Mouse (Mus musculus) bone marrow, adult 2 months (tissue): Measurements from ENCODE around the gene Pkd1l3. TPM values are rescaled to one million over a fixed set of nuclear protein-coding genes. Genes with fewer than 3 reads are reported as not detected.

Experiments
- H3K27ac ChIP-seq: fragments of 200-500 bp; 2 replicates; pipeline ENCODE4 v1.5.1; 2012; ENCODE audit warnings: low read depth, mild to moderate bottlenecking, control low read depth, inconsistent platforms, low read length; ENCODE audit not compliant: control insufficient read depth, poor library complexity, insufficient read depth
- H3K4me1 ChIP-seq: fragments of 200-500 bp; 2 replicates; pipeline ENCODE4 v1.6.1; 2011; ENCODE audit warnings: low read length; ENCODE audit not compliant: control insufficient read depth, insufficient read depth
- H3K4me3 ChIP-seq: fragments of 200-500 bp; replicated peaks from 2 replicates; pipeline ENCODE3; 2011; ENCODE audit warnings: mild to moderate bottlenecking, low read depth, low read length, control low read depth; ENCODE audit not compliant: control insufficient read depth
- CTCF ChIP-seq: fragments of 200-500 bp; IDR thresholded peaks from 2 replicates; pipeline ENCODE4 v1.5.1; 2011; ENCODE audit warnings: low read length, control low read depth; ENCODE audit not compliant: control insufficient read depth, insufficient read depth
- POLR2A ChIP-seq: fragments of 200-500 bp; IDR thresholded peaks from 2 replicates; pipeline ENCODE4 v1.6.1; 2011; ENCODE audit warnings: low read depth, mild to moderate bottlenecking, control low read depth, low read length, borderline replicate concordance; ENCODE audit not compliant: control insufficient read depth
- WGBS: fragments of 180-500 bp; shearing (Covaris S2); methylation state at CpG from one replicate; pipeline ENCODE4 v1.1.7; 2018; 5-methylcytosine and 5-hydroxymethylcytosine counted together
- polyA plus RNA-seq: library from polyadenylated mRNA; stranded (reverse); fragments of >200 nt; gene quantifications from 2 replicates; pipeline ENCODE4 v1.2.4, GENCODE M21; 2011; ENCODE audit warnings: low replicate concordance; ENCODE audit not compliant: missing spikeins, insufficient read depth, insufficient read length

The Pkd1l3 gene
- polyA plus RNA-seq, 1 experiment, result 8.3 TPM

DNA sequence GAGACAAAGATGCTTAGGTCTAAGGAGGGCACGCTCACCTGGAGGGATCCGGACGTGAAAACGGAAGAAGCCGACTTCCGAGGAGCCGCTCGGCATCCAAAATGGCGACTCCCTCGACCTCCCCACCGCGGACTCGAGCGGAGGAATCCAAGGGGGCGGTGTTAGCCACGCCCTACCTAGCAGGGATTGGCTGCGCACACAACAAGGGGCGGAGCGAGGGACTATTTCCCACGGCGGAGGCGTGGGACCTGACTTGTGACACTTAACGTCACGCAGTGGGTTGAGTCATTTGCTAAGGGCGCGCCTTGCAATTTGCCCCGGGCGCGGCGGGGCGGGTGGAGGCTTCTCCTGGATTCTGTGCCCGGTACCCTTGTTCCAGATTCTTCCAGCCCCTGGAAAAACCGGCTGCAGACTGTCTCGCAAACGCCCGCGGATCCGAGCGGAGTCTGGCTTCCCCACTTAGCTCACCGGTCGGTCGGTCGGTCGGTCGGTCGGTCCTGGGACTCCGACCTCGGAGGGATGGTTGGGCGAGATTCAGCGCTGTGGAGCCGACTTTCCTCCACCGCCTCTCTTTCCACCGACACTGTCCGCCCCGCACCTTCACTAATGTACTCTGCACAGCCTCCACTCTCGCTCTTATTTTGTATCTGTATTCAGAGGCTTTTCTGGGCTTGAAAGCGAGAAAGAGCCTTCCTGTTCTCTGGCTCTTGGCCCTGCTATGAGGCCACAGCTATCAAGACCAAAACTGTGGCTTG, 79.0 kb downstream of the Pkd1l3 start, which contains the start of gene Ist1:
Gene Ist1 (minus strand): TSS at position 115 of the 755 bp plus-strand sequence.
- peak within 1 kb of the TSS; percentile 73 for H3K27ac ChIP-seq
- under 1% methylated on average over 57 of the region's 57 CpGs for WGBS
- peak within 1 kb of the TSS; percentile 96 for H3K4me3 ChIP-seq
- peaks cover 6% of the 10 kb centered on the region for H3K4me1 ChIP-seq
- TF ChIP-seq CTCF (peak; percentile 24; the same call in 1 of the 2 replicates), POLR2A (peak; percentile 94)

DNA sequence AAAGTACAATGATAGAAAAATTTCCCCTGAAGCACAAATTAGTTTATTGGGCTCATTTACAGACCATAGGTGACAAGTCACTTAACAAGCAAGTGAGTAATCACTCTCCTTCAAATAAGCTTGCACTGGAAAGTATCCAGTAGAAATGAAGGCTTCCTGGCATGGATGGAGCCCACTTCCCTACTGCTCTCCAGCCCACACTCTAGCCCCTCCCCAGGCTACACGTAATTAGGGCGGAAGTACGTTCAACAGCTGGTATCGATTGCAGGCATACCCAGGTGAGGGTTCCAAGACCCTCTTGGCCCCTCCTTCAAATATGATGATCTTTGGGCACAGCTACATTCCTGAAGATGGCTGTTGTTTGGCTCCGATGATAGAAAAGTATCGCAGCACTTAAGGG, 79.8 kb downstream of the Pkd1l3 start:
- TF ChIP-seq CTCF (no peak), POLR2A (no peak)
- 61% methylated on average over 6 of the region's 6 CpGs for WGBS
- no peak overlapping the region for H3K4me3 ChIP-seq
- H3K27ac ChIP-seq, result no peak overlapping the region
- H3K4me1 ChIP-seq, result peaks cover 6% of the 10 kb centered on the region

DNA sequence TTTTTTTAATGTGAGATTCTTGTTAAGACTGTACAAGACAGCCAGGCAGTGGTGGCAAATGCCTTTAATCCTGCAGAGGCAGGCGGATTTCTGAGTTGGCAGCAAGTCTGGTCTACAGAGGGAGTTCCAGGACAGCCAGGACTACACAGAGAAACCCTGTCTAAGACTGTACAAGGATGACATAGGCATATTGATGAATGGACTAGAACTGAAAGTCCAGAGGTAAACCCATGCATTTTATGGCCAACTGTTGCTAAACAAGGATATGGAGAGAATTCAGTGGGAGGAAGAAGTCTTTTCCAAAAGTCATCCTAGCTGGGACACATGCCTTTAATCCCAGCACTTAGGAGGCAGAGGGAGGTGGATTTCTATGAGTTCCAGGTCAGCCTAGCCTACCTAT, 83.4 kb downstream of the Pkd1l3 start:
- Histone ChIP-seq H3K4me3 (no peak overlapping the region), H3K27ac (no peak overlapping the region), H3K4me1 (peaks cover 1% of the 10 kb centered on the region; the same call in 1 of the 2 replicates)
- 70% methylated on average over 1 of the region's 1 CpGs for WGBS
- TF ChIP-seq CTCF (no peak), POLR2A (no peak)

DNA sequence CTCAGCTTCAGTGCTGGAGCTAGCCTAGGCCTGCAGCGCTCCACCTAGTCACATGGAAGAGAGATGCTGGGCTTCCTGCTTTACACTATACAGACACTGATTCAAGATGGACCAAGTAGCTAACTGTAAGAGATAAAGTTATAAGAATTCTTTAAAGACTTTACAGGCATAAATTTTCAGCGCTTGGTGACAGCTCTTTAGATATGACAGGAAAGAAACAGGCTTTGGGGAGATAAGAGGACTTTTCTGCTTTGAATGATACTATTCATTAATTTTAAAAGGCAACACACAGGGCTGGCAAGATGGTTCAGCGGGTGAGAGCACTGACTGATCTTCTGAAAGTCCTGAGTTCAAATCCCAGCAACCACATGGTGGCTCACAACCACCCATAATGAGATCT, 84.2 kb downstream of the Pkd1l3 start:
- TF ChIP-seq CTCF, result no peak
- TF ChIP-seq POLR2A, result no peak
- no peak overlapping the region for H3K27ac ChIP-seq
- 74% methylated on average over 3 of the region's 3 CpGs for WGBS
- H3K4me3 ChIP-seq, result no peak overlapping the region
- H3K4me1 ChIP-seq, result peaks cover 1% of the 10 kb centered on the region; the same call in 1 of the 2 replicates

DNA sequence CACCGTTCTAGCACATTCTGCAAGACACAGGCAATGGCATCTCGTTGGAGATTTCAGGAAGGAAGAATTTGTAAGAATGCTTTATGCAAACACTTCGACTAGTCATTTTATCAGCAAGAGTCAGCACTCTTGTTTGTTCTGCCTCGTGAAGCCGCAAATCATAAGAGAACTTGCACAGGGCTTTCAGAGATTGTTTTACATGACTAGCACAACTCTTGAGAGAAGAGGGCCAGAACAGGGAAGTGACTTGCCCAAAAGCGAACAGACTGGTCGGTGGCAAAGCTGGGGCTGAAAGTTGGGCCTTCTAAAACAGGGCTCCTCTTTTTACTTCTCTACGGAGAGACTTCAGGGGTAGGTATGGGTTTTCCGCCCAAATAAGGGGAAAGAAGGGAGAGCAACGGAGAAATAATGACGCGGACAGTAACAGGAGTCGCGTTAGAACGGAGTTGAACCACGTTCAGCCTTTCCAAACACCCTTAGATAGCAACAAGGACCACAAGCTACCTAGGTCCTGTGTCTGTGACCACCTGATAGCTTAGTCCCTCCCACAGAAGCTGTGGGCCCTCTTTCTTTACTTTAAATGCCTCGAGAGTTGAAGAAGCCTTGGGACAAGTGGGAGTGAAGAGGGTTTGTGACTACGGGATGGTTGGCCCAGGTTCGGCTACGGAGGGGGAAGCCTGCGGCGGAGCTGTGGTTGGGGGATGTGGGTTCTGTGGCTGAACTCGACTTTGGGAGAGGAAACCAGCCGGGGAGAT, 90.4 kb downstream of the Pkd1l3 start:
- Histone ChIP-seq H3K27ac (peak overlapping the region; percentile 95), H3K4me1 (no peaks in the 10 kb centered on the region; the same call in 1 of the 2 replicates), H3K4me3 (peak overlapping the region; percentile 78)
- TF ChIP-seq CTCF, result no peak
- TF ChIP-seq POLR2A, result no peak
- WGBS, result 2% methylated on average over 24 of the region's 24 CpGs

DNA sequence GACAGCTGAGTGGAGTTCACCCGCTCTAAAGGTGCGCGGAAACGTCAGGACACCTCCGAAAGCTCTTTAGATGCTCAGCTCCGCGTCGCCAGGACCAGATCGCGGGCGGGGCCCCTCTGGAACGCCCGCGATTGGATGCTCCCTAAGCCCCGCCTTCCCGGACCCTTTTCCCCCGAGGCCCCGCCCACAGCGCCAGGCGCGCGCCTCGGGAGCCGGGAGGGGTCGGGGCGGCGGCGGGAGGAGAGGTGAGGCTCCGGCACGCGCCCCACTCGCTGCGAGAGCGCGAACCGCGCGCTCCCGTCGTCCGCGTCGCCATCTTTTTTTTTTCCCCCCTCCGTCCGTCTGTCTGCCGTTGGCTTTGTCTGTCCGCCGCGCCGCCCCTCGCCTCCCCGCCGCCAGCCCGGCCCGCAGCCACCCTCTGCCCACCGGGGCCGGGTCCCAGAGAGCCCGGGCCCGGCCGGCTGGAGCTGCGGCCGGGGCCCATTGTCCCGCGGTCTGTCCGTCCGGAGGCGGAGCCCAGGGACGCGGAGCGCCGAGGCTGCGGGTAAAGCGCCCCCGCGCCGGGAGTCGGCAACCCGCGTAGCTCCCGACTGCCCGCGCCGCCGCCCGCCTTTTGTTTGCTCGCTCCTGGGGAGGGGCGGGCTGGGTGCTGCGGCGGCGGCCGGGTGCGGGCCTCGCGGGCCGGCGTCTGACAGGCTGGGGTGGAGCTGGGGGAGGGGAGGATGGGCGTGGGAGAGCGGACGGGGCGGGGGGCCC, 91.2 kb downstream of the Pkd1l3 start, which contains the start of gene Zfp821:
Gene Zfp821 (plus strand): TSS at position 227 of the 756 bp plus-strand sequence.
- TF ChIP-seq POLR2A, result peak; percentile 42; the same call in 1 of the 2 replicates
- no peak for TF ChIP-seq CTCF
- peak within 1 kb of the TSS; percentile 78 for H3K4me3 ChIP-seq
- peak within 1 kb of the TSS; percentile 95 for H3K27ac ChIP-seq
- WGBS, result under 1% methylated on average over 93 of the region's 100 CpGs
- H3K4me1 ChIP-seq, result no peaks in the 10 kb centered on the region; the same call in 1 of the 2 replicates

DNA sequence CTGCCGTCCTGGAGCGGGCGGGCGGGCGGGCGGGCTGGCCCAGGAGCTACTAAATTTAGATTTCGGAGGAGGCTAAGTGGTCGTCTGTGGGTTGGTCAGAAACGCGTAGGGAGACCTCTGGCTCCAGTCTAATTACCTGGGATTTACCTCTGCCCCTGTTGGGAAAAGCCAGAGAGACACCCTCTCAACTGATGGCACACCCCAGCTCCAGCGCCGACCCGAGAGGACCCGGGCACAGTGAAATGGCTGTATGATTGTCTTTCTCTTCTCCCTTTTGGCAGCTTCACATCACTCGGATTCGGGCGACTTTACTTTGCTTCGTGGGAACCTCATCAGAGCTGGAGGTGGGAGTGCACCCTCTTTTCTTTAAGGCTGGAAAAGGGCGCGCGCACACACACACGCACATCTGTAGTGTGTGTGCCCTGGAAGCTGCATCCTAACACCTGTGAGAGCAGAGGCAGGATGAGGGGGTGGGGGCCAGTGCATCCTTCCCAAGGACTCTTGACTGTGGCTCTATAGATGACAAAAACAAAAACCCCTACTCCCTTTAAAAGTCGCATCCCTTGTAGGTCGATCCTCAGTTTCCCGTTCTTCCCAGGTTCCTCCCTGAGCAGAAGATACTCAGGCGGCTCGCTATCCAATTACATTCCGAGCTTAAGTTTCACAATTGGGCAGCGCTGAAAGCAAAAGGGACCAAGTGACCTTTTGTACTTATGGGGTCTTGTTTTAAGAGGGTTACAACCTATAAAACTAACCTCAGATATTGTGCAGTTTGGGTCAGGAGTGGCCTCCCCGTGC, 92.0 kb downstream of the Pkd1l3 start:
- Histone ChIP-seq H3K27ac (peak overlapping the region; percentile 12; the same call in 1 of the 2 replicates), H3K4me1 (no peaks in the 10 kb centered on the region; the same call in 1 of the 2 replicates), H3K4me3 (peak overlapping the region; percentile 56)
- WGBS, result 9% methylated on average over 27 of the region's 30 CpGs
- TF ChIP-seq POLR2A (no peak), CTCF (no peak)
